Mouse (Mus musculus) liver, embryonic 14.5 days (tissue): ENCODE measurements around the gene Prdm2.

ENCODE experiments used
- CTCF ChIP-seq: IDR thresholded peaks from 2 replicates; pipeline ENCODE4 v1.5.1; 2016; ENCODE audit warnings: antibody characterized with exemption, low read depth, control low read depth
- EP300 ChIP-seq: IDR thresholded peaks from 2 replicates; pipeline ENCODE4 v1.6.1; 2016; ENCODE audit warnings: antibody characterized with exemption, low read depth

GRCm38 (mm10) chr4:143191783-143192182 lies 21.0 kb downstream of the Prdm2 start:
- TF ChIP-seq CTCF, result no peak
- no peak for TF ChIP-seq EP300
